Mouse (Mus musculus): ENCODE results near the gene Golm1. TPM values are rescaled to one million over a fixed set of nuclear protein-coding genes. Genes with fewer than 3 reads are reported as not detected.
A peak's percentile ranks its signal among the peaks of the same experiment; 100 is the strongest.

The Golm1 gene
- total and polyA plus RNA-seq, 3 experiments, result 6.5 to 16.2 (median 11.4) TPM

GRCm38 (mm10) chr13:59649781-59650180 lies 25.8 kb downstream of the Golm1 start:
- TF ChIP-seq CTCF (IDR thresholded peaks at IDR 0.05) (no peak), POLR2A (IDR thresholded peaks at IDR 0.05; ENCODE audit: insufficient read depth, low read depth, low read length) (no peak), EP300 (IDR thresholded peaks at IDR 0.05; ENCODE audit: insufficient read depth, low read depth, low read length) (no peak)
- Histone ChIP-seq H3K79me2 (replicated peaks; ENCODE audit: control insufficient read depth, insufficient read depth, low read length) (no peaks in the 10 kb centered on the region), H3K4me1 (ENCODE audit: control insufficient read depth, insufficient read depth, low read length) (no peaks in the 10 kb centered on the region), H3K4me3 (no peak overlapping the region), H3K27ac (no peak overlapping the region), H3K9ac (ENCODE audit: low read depth, low read length) (no peak overlapping the region), H3K36me3 (ENCODE audit: control insufficient read depth, insufficient read depth, low read length) (no peaks in the 10 kb centered on the region), H3K27me3 (ENCODE audit: control insufficient read depth, insufficient read depth, low read length) (no peaks in the 10 kb centered on the region)
- intact Hi-C loops (cut with DNase I), result loop anchor here (5.0 kb wide), 1 partner anchor 78 kb away; no protein-coding TSS in a partner anchor
- DNase-seq, result no peak
- 86% methylated on average over 5 of the region's 5 CpGs for WGBS

GRCm38 (mm10) chr13:59648598-59648997 lies 27.0 kb downstream of the Golm1 start:
- no peak for TF ChIP-seq EP300 (IDR thresholded peaks at IDR 0.05; ENCODE audit: insufficient read depth, low read depth, low read length)
- no peak for TF ChIP-seq POLR2A (IDR thresholded peaks at IDR 0.05; ENCODE audit: insufficient read depth, low read depth, low read length)
- Histone ChIP-seq H3K4me1 (ENCODE audit: control insufficient read depth, insufficient read depth, low read length) (no peaks in the 10 kb centered on the region), H3K27me3 (ENCODE audit: control insufficient read depth, insufficient read depth, low read length) (no peaks in the 10 kb centered on the region)

GRCm38 (mm10) chr13:59647484-59647883 lies 28.1 kb downstream of the Golm1 start:
- Histone ChIP-seq H3K4me1 (ENCODE audit: control insufficient read depth, insufficient read depth, low read length) (no peaks in the 10 kb centered on the region), H3K27me3 (ENCODE audit: control insufficient read depth, insufficient read depth, low read length) (no peaks in the 10 kb centered on the region), H3K27ac (no peak overlapping the region), H3K79me2 (replicated peaks; ENCODE audit: control insufficient read depth, insufficient read depth, low read length) (no peaks in the 10 kb centered on the region), H3K36me3 (ENCODE audit: control insufficient read depth, insufficient read depth, low read length) (no peaks in the 10 kb centered on the region), H3K4me3 (no peak overlapping the region), H3K9ac (ENCODE audit: low read depth, low read length) (no peak overlapping the region)
- intact Hi-C loops (cut with DNase I), result loop anchor here (5.0 kb wide), 1 partner anchor 80 kb away; no protein-coding TSS in a partner anchor
- WGBS, result 85% methylated on average over 6 of the region's 6 CpGs
- no peak for DNase-seq
- TF ChIP-seq EP300 (IDR thresholded peaks at IDR 0.05; ENCODE audit: insufficient read depth, low read depth, low read length) (no peak), CTCF (IDR thresholded peaks at IDR 0.05) (no peak), POLR2A (IDR thresholded peaks at IDR 0.05; ENCODE audit: insufficient read depth, low read depth, low read length) (no peak)

More at GRCm38 (mm10) chr13:59648598-59648997, 27.0 kb downstream of the Golm1 start:
- H3K27ac ChIP-seq, result no peak overlapping the region
- no peaks in the 10 kb centered on the region for H3K36me3 ChIP-seq (ENCODE audit: control insufficient read depth, insufficient read depth, low read length)
- DNase-seq, result no peak
- H3K79me2 ChIP-seq (replicated peaks; ENCODE audit: control insufficient read depth, insufficient read depth, low read length), result no peaks in the 10 kb centered on the region
- intact Hi-C loops (cut with DNase I), result loop anchor here (5.0 kb wide), 1 partner anchor 79 kb away; no protein-coding TSS in a partner anchor
- no peak overlapping the region for H3K9ac ChIP-seq (ENCODE audit: low read depth, low read length)
- no peak overlapping the region for H3K4me3 ChIP-seq
- 91% methylated on average over 6 of the region's 6 CpGs for WGBS

- Histone ChIP-seq H3K4me3 (no peak overlapping the region), H3K4me1 (ENCODE audit: control insufficient read depth, insufficient read depth, low read length) (no peaks in the 10 kb centered on the region), H3K27me3 (ENCODE audit: control insufficient read depth, insufficient read depth, low read length) (no peaks in the 10 kb centered on the region), H3K79me2 (replicated peaks; ENCODE audit: control insufficient read depth, insufficient read depth, low read length) (no peaks in the 10 kb centered on the region), H3K9ac (ENCODE audit: low read depth, low read length) (no peak overlapping the region), H3K36me3 (ENCODE audit: control insufficient read depth, insufficient read depth, low read length) (no peaks in the 10 kb centered on the region), H3K27ac (no peak overlapping the region)
- WGBS, result 61% methylated on average over 11 of the region's 11 CpGs
- TF ChIP-seq EP300 (IDR thresholded peaks at IDR 0.05; ENCODE audit: insufficient read depth, low read depth, low read length) (no peak), CTCF (IDR thresholded peaks at IDR 0.05) (no peak), POLR2A (IDR thresholded peaks at IDR 0.05; ENCODE audit: insufficient read depth, low read depth, low read length) (no peak)
- intact Hi-C loops (cut with DNase I), result loop anchor here (5.0 kb wide), 1 partner anchor 81 kb away; no protein-coding TSS in a partner anchor
- DNase-seq, result peak in 1 of 2 experiments; percentile 14
Observed at GRCm38 (mm10) chr13:59646674-59647244, 28.9 kb downstream of the Golm1 start.

- H3K9ac ChIP-seq (ENCODE audit: low read depth, low read length), result no peak overlapping the region
- H3K36me3 ChIP-seq (ENCODE audit: control insufficient read depth, insufficient read depth, low read length), result no peaks in the 10 kb centered on the region
- DNase-seq, result no peak
- no peak overlapping the region for H3K4me3 ChIP-seq
- H3K79me2 ChIP-seq (replicated peaks; ENCODE audit: control insufficient read depth, insufficient read depth, low read length), result no peaks in the 10 kb centered on the region
- TF ChIP-seq CTCF (IDR thresholded peaks at IDR 0.05) (no peak), EP300 (IDR thresholded peaks at IDR 0.05; ENCODE audit: insufficient read depth, low read depth, low read length) (no peak), POLR2A (IDR thresholded peaks at IDR 0.05; ENCODE audit: insufficient read depth, low read depth, low read length) (no peak)
- WGBS, result 90% methylated on average over 3 of the region's 3 CpGs
- intact Hi-C loops (cut with DNase I), result loop anchor here (5.0 kb wide), 1 partner anchor 82 kb away; no protein-coding TSS in a partner anchor
- H3K27ac ChIP-seq, result no peak overlapping the region
- H3K4me1 ChIP-seq (ENCODE audit: control insufficient read depth, insufficient read depth, low read length), result no peaks in the 10 kb centered on the region
- H3K27me3 ChIP-seq (ENCODE audit: control insufficient read depth, insufficient read depth, low read length), result no peaks in the 10 kb centered on the region
Observed at GRCm38 (mm10) chr13:59645491-59645890, 30.1 kb downstream of the Golm1 start.

GRCm38 (mm10) chr13:59642818-59643217 lies 32.8 kb downstream of the Golm1 start:
- no peak overlapping the region for H3K4me3 ChIP-seq
- no peaks in the 10 kb centered on the region for H3K36me3 ChIP-seq (ENCODE audit: control insufficient read depth, insufficient read depth, low read length)
- no peaks in the 10 kb centered on the region for H3K27me3 ChIP-seq (ENCODE audit: control insufficient read depth, insufficient read depth, low read length)
- intact Hi-C loops (cut with DNase I), result no loop called here
- no peaks in the 10 kb centered on the region for H3K79me2 ChIP-seq (replicated peaks; ENCODE audit: control insufficient read depth, insufficient read depth, low read length)
- H3K27ac ChIP-seq, result no peak overlapping the region
- no peaks in the 10 kb centered on the region for H3K4me1 ChIP-seq (ENCODE audit: control insufficient read depth, insufficient read depth, low read length)
- 77% methylated on average over 2 of the region's 2 CpGs for WGBS
- no peak overlapping the region for H3K9ac ChIP-seq (ENCODE audit: low read depth, low read length)
- DNase-seq, result no peak
- TF ChIP-seq POLR2A (IDR thresholded peaks at IDR 0.05; ENCODE audit: insufficient read depth, low read depth, low read length) (no peak), CTCF (IDR thresholded peaks at IDR 0.05) (no peak), EP300 (IDR thresholded peaks at IDR 0.05; ENCODE audit: insufficient read depth, low read depth, low read length) (no peak)
